Mouse (Mus musculus): ENCODE data around the gene Ptpdc1.

- TF ChIP-seq POLR2A (IDR thresholded peaks at IDR 0.05; ENCODE audit: borderline replicate concordance, low read depth, low read length) (no peak), CTCF (IDR thresholded peaks at IDR 0.05; ENCODE audit: low read depth, low read length) (no peak)
Measured at GRCm38 (mm10) chr13:48660741-48661140, 35.3 kb upstream of the Ptpdc1 start.

Measured in bone marrow macrophage, adult 2 months (primary cell).